ENCODE assay signal across 8 mouse cellular contexts in the genomic region with DNA sequence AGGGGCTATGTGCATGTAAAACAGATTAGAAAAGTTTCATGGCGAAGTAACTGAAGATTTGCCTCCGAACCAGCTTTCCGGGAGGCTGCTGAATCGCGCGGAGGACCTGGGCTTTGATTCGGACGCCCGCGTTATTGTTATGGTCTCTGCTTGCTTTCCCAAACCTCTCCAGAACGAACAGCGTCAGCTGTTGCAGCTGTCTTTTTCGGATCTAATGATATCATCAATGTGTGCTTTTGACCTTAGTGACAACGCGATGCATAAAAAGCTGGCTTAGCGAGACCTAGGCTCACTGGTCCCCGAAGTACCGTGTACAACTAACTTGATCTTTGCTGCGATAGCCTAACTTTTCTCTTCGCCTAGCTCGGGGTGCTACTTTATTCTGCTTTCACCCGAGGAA. TPM values are rescaled to one million over a fixed set of nuclear protein-coding genes. Genes with fewer than 3 reads are reported as not detected.
DNase-seq lines count a peak whose midpoint lies in the region; ATAC-seq and TF ChIP-seq lines count a peak whose summit lies in the region.

No protein-coding gene starts in this region.

- dilution Hi-C loops in CH12.LX (cut with MboI; ENCODE audit: extremely low pct_ligation_motif_present, extremely low pct_unique_long_range_greater_than_20kb, low sequenced_read_pairs) = no loop called here

- in situ Hi-C loops in CH12.LX (cut with MboI; ENCODE audit: low pct_ligation_motif_present, low pct_unique_long_range_greater_than_20kb, low sequenced_read_pairs) = loop anchor here (25.0 kb wide), 1 partner anchor 417 kb away; no protein-coding TSS in a partner anchor

- TF ChIP-seq CTCF in CH12.LX (conservative IDR thresholded peaks at IDR 0.05 in 1 of 2, IDR thresholded peaks at IDR 0.05 in 1 of 2; ENCODE audit: low read depth in 2 of 2, low read length in 2 of 2) = no peak

- DNase-seq in CH12.LX (ENCODE audit: extremely low read depth) = no peak
- no peak for DNase-seq in liver, embryonic 11.5 days (ENCODE audit: low spot score)
- DNase-seq in adrenal gland, adult 18-20 months (ENCODE audit: low spot score in 2 of 2) = no peak
- DNase-seq in thymus, postnatal 0 days (ENCODE audit: low spot score) = no peak

- TF ChIP-seq EP300 in CH12.LX (IDR thresholded peaks at IDR 0.05; ENCODE audit: low read length) = no peak

- peak overlapping the region; percentile 84 for H3K9ac ChIP-seq in CH12.LX (ENCODE audit: insufficient read depth, low read depth)
- no peak overlapping the region for H3K9ac ChIP-seq in forebrain, embryonic 13.5 days
- H3K9ac ChIP-seq in liver, embryonic 11.5 days (ENCODE audit: low read depth, low read length) = no peak overlapping the region
- H3K9ac ChIP-seq in stomach, embryonic 14.5 days (replicated peaks; ENCODE audit: low read depth, low read length) = no peak overlapping the region

- no peaks in the 10 kb centered on the region for H3K36me3 ChIP-seq in erythroblast, embryonic 14.5 days (ENCODE audit: control insufficient read depth)
- peaks cover 0 to 3% of the 10 kb centered on the region in 2 experiments for H3K36me3 ChIP-seq in CH12.LX (replicated peaks in 1 of 2; ENCODE audit: control insufficient read depth in 1 of 2, insufficient read depth in 1 of 2, low read length in 1 of 2)
- H3K36me3 ChIP-seq in forebrain, embryonic 13.5 days (ENCODE audit: poor library complexity, severe bottlenecking) = no peaks in the 10 kb centered on the region
- no peaks in the 10 kb centered on the region for H3K36me3 ChIP-seq in liver, embryonic 11.5 days (ENCODE audit: control insufficient read depth, insufficient read depth, low read length)
- H3K36me3 ChIP-seq in stomach, embryonic 14.5 days (ENCODE audit: control insufficient read depth, insufficient read depth, low read length) = no peaks in the 10 kb centered on the region

- H3K4me2 ChIP-seq in CH12.LX (ENCODE audit: insufficient read depth, low read depth, poor library complexity, severe bottlenecking) = peak overlapping the region; percentile 80
- peak overlapping the region; percentile 72 for H3K4me2 ChIP-seq in forebrain, embryonic 13.5 days
- peak overlapping the region; percentile 84 for H3K4me2 ChIP-seq in liver, embryonic 11.5 days
- H3K4me2 ChIP-seq in stomach, embryonic 14.5 days (replicated peaks; ENCODE audit: low read depth, low read length) = peak overlapping the region; percentile 97

- no peak for TF ChIP-seq POLR2A in CH12.LX (IDR thresholded peaks at IDR 0.05; ENCODE audit: low read depth, low read length)

- H3K4me3 ChIP-seq in erythroblast, embryonic 14.5 days (replicated peaks) = peak overlapping the region; percentile 53
- H3K4me3 ChIP-seq in CH12.LX (replicated peaks in 1 of 3; ENCODE audit: low read depth in 2 of 3, low read length in 2 of 3, poor library complexity in 1 of 3) = peak overlapping the region; percentile 52 to 69 (median 60)
- H3K4me3 ChIP-seq in forebrain, embryonic 13.5 days = peak overlapping the region; percentile 39
- H3K4me3 ChIP-seq in liver, embryonic 11.5 days (ENCODE audit: low read depth, low read length) = peak overlapping the region; percentile 56
- peak overlapping the region; percentile 41 for H3K4me3 ChIP-seq in stomach, embryonic 14.5 days (ENCODE audit: low read depth, low read length)

- 0% methylated on average over 22 of the region's 22 CpGs for WGBS in forebrain, embryonic 13.5 days
- under 1% methylated on average over 22 of the region's 22 CpGs for WGBS in liver, embryonic 11.5 days
- 0% methylated on average over 22 of the region's 22 CpGs for WGBS in stomach, embryonic 14.5 days

- peaks cover 100% of the 10 kb centered on the region for H3K27me3 ChIP-seq in erythroblast, embryonic 14.5 days (ENCODE audit: control insufficient read depth)
- H3K27me3 ChIP-seq in CH12.LX (replicated peaks) = no peaks in the 10 kb centered on the region
- H3K27me3 ChIP-seq in forebrain, embryonic 13.5 days = peaks cover 100% of the 10 kb centered on the region
- peaks cover 98% of the 10 kb centered on the region for H3K27me3 ChIP-seq in liver, embryonic 11.5 days (replicated peaks; ENCODE audit: control insufficient read depth, insufficient read depth, low read length)
- H3K27me3 ChIP-seq in stomach, embryonic 14.5 days (ENCODE audit: control insufficient read depth, insufficient read depth, low read length) = peaks cover 26% of the 10 kb centered on the region

- ATAC-seq in erythroblast, adult 5-6 weeks (replicated peaks; ENCODE audit: low FRiP score, poor library complexity, severe bottlenecking) = no peak
- no peak for ATAC-seq in forebrain, embryonic 13.5 days
- no peak; the same call in 1 of the 2 replicates for ATAC-seq in liver, embryonic 11.5 days (replicated peaks; ENCODE audit: low FRiP score)
- no peak; the same call in 1 of the 2 replicates for ATAC-seq in stomach, embryonic 14.5 days (ENCODE audit: insufficient number of reproducible peaks, insufficient read depth, low FRiP score, low read depth)

- peaks cover 9% of the 10 kb centered on the region; the same call in 1 of the 2 replicates for H3K9me3 ChIP-seq in erythroblast, embryonic 14.5 days (ENCODE audit: control insufficient read depth, low read length)
- H3K9me3 ChIP-seq in CH12.LX (replicated peaks; ENCODE audit: low read length) = peaks cover 3% of the 10 kb centered on the region
- no peaks in the 10 kb centered on the region for H3K9me3 ChIP-seq in forebrain, embryonic 13.5 days (replicated peaks)
- no peaks in the 10 kb centered on the region for H3K9me3 ChIP-seq in liver, embryonic 11.5 days (ENCODE audit: control insufficient read depth, low read length)
- H3K9me3 ChIP-seq in stomach, embryonic 14.5 days (ENCODE audit: control insufficient read depth, low read depth, low read length) = no peaks in the 10 kb centered on the region

- peak overlapping the region; percentile 27; the same call in 1 of the 2 replicates for H3K27ac ChIP-seq in CH12.LX (ENCODE audit: insufficient read depth, low read depth)
- H3K27ac ChIP-seq in forebrain, embryonic 13.5 days = no peak overlapping the region
- H3K27ac ChIP-seq in liver, embryonic 11.5 days (ENCODE audit: low read depth, low read length) = no peak overlapping the region
- H3K27ac ChIP-seq in stomach, embryonic 14.5 days (ENCODE audit: low read length) = no peak overlapping the region

- peaks cover 7% of the 10 kb centered on the region for H3K4me1 ChIP-seq in erythroblast, embryonic 14.5 days (ENCODE audit: control insufficient read depth)
- H3K4me1 ChIP-seq in CH12.LX (ENCODE audit: control insufficient read depth in 1 of 2, insufficient read depth in 2 of 2) = 0 out of 4 replicates have a peak, but pooled peaks cover 0 to 2% of the 10 kb centered on the region in 2 experiments
- peaks cover 31% of the 10 kb centered on the region for H3K4me1 ChIP-seq in forebrain, embryonic 13.5 days
- H3K4me1 ChIP-seq in liver, embryonic 11.5 days (replicated peaks; ENCODE audit: control insufficient read depth, insufficient read depth, low read length) = peaks cover 15% of the 10 kb centered on the region
- H3K4me1 ChIP-seq in stomach, embryonic 14.5 days (ENCODE audit: control insufficient read depth, insufficient read depth, low read length) = peaks cover 11% of the 10 kb centered on the region; the same call in 1 of the 2 replicates

- TF ChIP-seq RAD21 in CH12.LX (IDR thresholded peaks at IDR 0.05; ENCODE audit: low read depth, low read length) = no peak

- H3K79me2 ChIP-seq in CH12.LX (replicated peaks; ENCODE audit: control insufficient read depth, extremely low read depth, insufficient read depth, poor library complexity, severe bottlenecking) = no peaks in the 10 kb centered on the region

RNA-seq across cellular contexts. Expression of a gene that starts 2.0 kb away (rescaled TPM):
- polyA plus RNA-seq in erythroblast, embryonic 14.5 days (2012) = not detected in 2 replicates
- total RNA-seq in erythroblast, adult 5-6 weeks (2015; ENCODE audit: low replicate concordance) = not detected in 2 replicates
- not detected in 2 replicates for total RNA-seq in erythroblast, adult 5-6 weeks (2017; ENCODE audit: low replicate concordance)
- not detected in 2 replicates for total RNA-seq in CH12.LX (2012; rRNA removed)
- total RNA-seq in CH12.LX (2014; rRNA removed) = not detected in 2 replicates
- polyA plus RNA-seq in CH12.LX (2012; ENCODE audit: insufficient read length, low read depth) = not detected in 2 replicates
- not detected in 2 replicates for polyA plus RNA-seq in forebrain, embryonic 13.5 days (2015; fragmentation: Nextera tagmentation; extraction: Ambion mirVana)
- polyA plus RNA-seq in liver, embryonic 11.5 days (2014; fragmentation: Nextera tagmentation; extraction: Ambion mirVana) = not detected in 2 replicates
- not detected in 2 replicates for polyA plus RNA-seq in stomach, embryonic 14.5 days (2014; fragmentation: Nextera tagmentation; extraction: Ambion mirVana)
- 1 to 10 TPM; 1.1 to 1.4 TPM for total RNA-seq in adrenal gland, adult 18-20 months (2021)
- not detected in 2 replicates for polyA plus RNA-seq in thymus, postnatal 0 days (2015; fragmentation: Nextera tagmentation; extraction: Ambion mirVana)

RNA-seq across cellular contexts. Expression of a gene that starts 10.2 kb away (rescaled TPM):
- polyA plus RNA-seq in erythroblast, embryonic 14.5 days (2012) = not detected in 2 replicates
- total RNA-seq in erythroblast, adult 5-6 weeks (2015; ENCODE audit: low replicate concordance) = not detected in 2 replicates
- not detected in 2 replicates for total RNA-seq in erythroblast, adult 5-6 weeks (2017; ENCODE audit: low replicate concordance)
- total RNA-seq in CH12.LX (2012; rRNA removed) (0.17 and 0.38 TPM in 2 replicates), CH12.LX (2014; rRNA removed) (not detected in 2 replicates)
- not detected in 2 replicates for polyA plus RNA-seq in CH12.LX (2012; ENCODE audit: insufficient read length, low read depth)
- polyA plus RNA-seq in forebrain, embryonic 13.5 days (2015; fragmentation: Nextera tagmentation; extraction: Ambion mirVana) = not detected in 2 replicates
- not detected in 2 replicates for polyA plus RNA-seq in liver, embryonic 11.5 days (2014; fragmentation: Nextera tagmentation; extraction: Ambion mirVana)
- polyA plus RNA-seq in stomach, embryonic 14.5 days (2014; fragmentation: Nextera tagmentation; extraction: Ambion mirVana) = not detected in 2 replicates
- not detected for total RNA-seq in adrenal gland, adult 18-20 months (2021)
- not detected in 2 replicates for polyA plus RNA-seq in thymus, postnatal 0 days (2015; fragmentation: Nextera tagmentation; extraction: Ambion mirVana)

RNA-seq across cellular contexts. Expression of a gene that starts 10.7 kb away (rescaled TPM):
- polyA plus RNA-seq in erythroblast, embryonic 14.5 days (2012) = 0.04 TPM in 1 of 2 replicates, not detected in the other
- 0.42 and 1.5 TPM in 2 replicates for total RNA-seq in erythroblast, adult 5-6 weeks (2015; ENCODE audit: low replicate concordance)
- 0.56 and 1.4 TPM in 2 replicates for total RNA-seq in erythroblast, adult 5-6 weeks (2017; ENCODE audit: low replicate concordance)
- 0.08 and 0.34 TPM in 2 replicates for total RNA-seq in CH12.LX (2012; rRNA removed)
- total RNA-seq in CH12.LX (2014; rRNA removed) = 0.11 and 0.20 TPM in 2 replicates
- polyA plus RNA-seq in CH12.LX (2012; ENCODE audit: insufficient read length, low read depth) = 0.50 and 0.63 TPM in 2 replicates
- polyA plus RNA-seq in forebrain, embryonic 13.5 days (2015; fragmentation: Nextera tagmentation; extraction: Ambion mirVana) = 1.4 and 3.3 TPM in 2 replicates
- 4.0 and 4.8 TPM in 2 replicates for polyA plus RNA-seq in liver, embryonic 11.5 days (2014; fragmentation: Nextera tagmentation; extraction: Ambion mirVana)
- 4.1 and 4.8 TPM in 2 replicates for polyA plus RNA-seq in stomach, embryonic 14.5 days (2014; fragmentation: Nextera tagmentation; extraction: Ambion mirVana)
- total RNA-seq in adrenal gland, adult 18-20 months (2021) = 10 to 100 TPM; 11.7 to 14.2 TPM
- 69.7 and 81.2 TPM in 2 replicates for polyA plus RNA-seq in thymus, postnatal 0 days (2015; fragmentation: Nextera tagmentation; extraction: Ambion mirVana)

Comparison
In these comparisons a context has a peak if more than half of its experiments do, and no peak if none do; other contexts are left out.
1. RNA of a gene that starts 10.7 kb away (polyA plus RNA-seq): 69.7 to 81.2 TPM in thymus, postnatal 0 days; 4.0 to 4.8 TPM in liver, embryonic 11.5 days, 4.1 to 4.8 TPM in stomach, embryonic 14.5 days, 1.4 to 3.3 TPM in forebrain, embryonic 13.5 days, 0.50 to 0.63 TPM in CH12.LX and 0.04 TPM in erythroblast, embryonic 14.5 days; every median in the first group is over 10 times any median in the second.
2. Peak in every context shown above with its lines, with median percentiles within 50 percentile points of each other: H3K4me3 ChIP-seq and H3K4me2 ChIP-seq.